Mouse (Mus musculus) CH12.LX (cell line): ENCODE data around the gene Ifi209.
"Not testable (repeated sequence)": the region's sequence is repeated elsewhere in the genome, so short reads cannot be mapped to it uniquely, and the experiment has no call there.

Source experiments
- E2F4 ChIP-seq: IDR thresholded peaks from 2 replicates; pipeline ENCODE4 v1.6.1; 2011; ENCODE audit warnings: low read depth, low read length, improper control_type of control experiment; ENCODE audit not compliant: insufficient replicate concordance
- EP300 ChIP-seq: IDR thresholded peaks from 2 replicates; pipeline ENCODE4 v1.6.1; 2011; ENCODE audit warnings: low read length, improper control_type of control experiment
- MAX ChIP-seq: IDR thresholded peaks from 2 replicates; pipeline ENCODE4 v1.6.1; 2011; ENCODE audit warnings: low read length, improper control_type of control experiment

DNA sequence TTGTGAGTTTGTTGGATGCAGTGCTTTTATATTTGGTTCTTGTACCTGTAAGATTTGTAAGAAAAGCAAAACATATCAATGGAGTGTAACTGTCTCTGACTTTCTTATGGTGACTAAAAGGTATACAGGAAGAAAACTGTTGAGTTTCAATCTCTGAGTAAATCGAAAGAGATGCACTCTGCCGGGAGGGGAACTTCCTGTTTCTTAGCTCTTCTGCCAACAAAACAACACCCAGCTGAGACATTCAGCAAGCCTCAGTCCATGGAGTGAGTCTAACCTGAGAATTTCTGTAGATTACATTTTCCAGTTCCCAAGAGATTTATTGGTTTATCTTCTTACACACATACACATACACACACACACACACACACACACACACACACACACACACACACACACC, at the start of gene Ifi209:
- not testable (repeated sequence) for TF ChIP-seq E2F4, MAX, EP300
